Mouse (Mus musculus) stomach, postnatal 0 days (tissue): ENCODE measurements around the gene Ifna11. TPM values are rescaled to one million over a fixed set of nuclear protein-coding genes. Genes with fewer than 3 reads are reported as not detected.

Experiments used
- ATAC-seq: fragments of 200-750 bp; cut with Nextera tagmentation; 2 replicates; pipeline ENCODE4 v1.8.0; 2017; ENCODE audit not compliant: low FRiP score, low TSS enrichment
- DNase-seq: peaks from one replicate; pipeline ENCODE4 v3.0.0-alpha.2; 2016; ENCODE audit warnings: low spot score
- H3K27ac ChIP-seq: fragments of 300-500 bp; sonication (generic); replicated peaks from 2 replicates; pipeline ENCODE4 v1.5.1; 2014; ENCODE audit warnings: mild to moderate bottlenecking, control low read depth
- H3K27me3 ChIP-seq: fragments of 300-500 bp; sonication (generic); 2 replicates; pipeline ENCODE4 v1.6.1; 2014; ENCODE audit warnings: low read length; ENCODE audit not compliant: control insufficient read depth, insufficient read depth
- H3K36me3 ChIP-seq: fragments of 300-500 bp; sonication (generic); 2 replicates; pipeline ENCODE4 v1.6.1; 2014; ENCODE audit warnings: low read length, mixed read lengths; ENCODE audit not compliant: control insufficient read depth, insufficient read depth
- H3K4me1 ChIP-seq: fragments of 300-500 bp; sonication (generic); replicated peaks from 2 replicates; pipeline ENCODE4 v1.6.1; 2014; ENCODE audit warnings: antibody characterized with exemption; ENCODE audit not compliant: control insufficient read depth, insufficient read depth
- H3K4me2 ChIP-seq: fragments of 300-500 bp; sonication (generic); replicated peaks from 2 replicates; pipeline ENCODE4 v1.6.1; 2014; ENCODE audit warnings: low read depth, mild to moderate bottlenecking, control low read depth, moderate library complexity
- H3K4me3 ChIP-seq: fragments of 300-500 bp; sonication (generic); 2 replicates; pipeline ENCODE4 v1.5.1; 2014; ENCODE audit warnings: low read depth, low read length, control low read depth
- H3K9ac ChIP-seq: fragments of 300-500 bp; sonication (generic); 2 replicates; pipeline ENCODE4 v1.6.1; 2014; ENCODE audit warnings: mild to moderate bottlenecking, low read length, control low read depth, mixed read lengths
- H3K9me3 ChIP-seq: fragments of 300-500 bp; sonication (generic); 2 replicates; pipeline ENCODE4 v1.6.1; 2016; ENCODE audit warnings: low read length; ENCODE audit not compliant: control insufficient read depth
- CTCF ChIP-seq: IDR thresholded peaks from 2 replicates; pipeline ENCODE4 v1.5.1; 2016; ENCODE audit warnings: antibody characterized with exemption, low read depth, mild to moderate bottlenecking, moderate library complexity
- EP300 ChIP-seq: optimal IDR thresholded peaks from 2 replicates; pipeline ENCODE3; 2016; ENCODE audit warnings: antibody characterized with exemption
- WGBS: fragments of 180-500 bp; shearing (Covaris S2); extraction: QIAGEN DNeasy Blood & Tissue Kit; methylation state at CpG from one replicate; pipeline ENCODE4 v1.1.7; 2014; 5-methylcytosine and 5-hydroxymethylcytosine counted together
- polyA plus RNA-seq: library from polyadenylated mRNA; unstranded; fragments of >200 nt; fragmentation: Nextera tagmentation; extraction: Ambion mirVana; gene quantifications from 2 replicates; pipeline ENCODE4 v1.2.1, GENCODE M21; 2015

Ifna11 gene
- polyA plus RNA-seq, 1 experiment from 2014 or later = not detected

DNA sequence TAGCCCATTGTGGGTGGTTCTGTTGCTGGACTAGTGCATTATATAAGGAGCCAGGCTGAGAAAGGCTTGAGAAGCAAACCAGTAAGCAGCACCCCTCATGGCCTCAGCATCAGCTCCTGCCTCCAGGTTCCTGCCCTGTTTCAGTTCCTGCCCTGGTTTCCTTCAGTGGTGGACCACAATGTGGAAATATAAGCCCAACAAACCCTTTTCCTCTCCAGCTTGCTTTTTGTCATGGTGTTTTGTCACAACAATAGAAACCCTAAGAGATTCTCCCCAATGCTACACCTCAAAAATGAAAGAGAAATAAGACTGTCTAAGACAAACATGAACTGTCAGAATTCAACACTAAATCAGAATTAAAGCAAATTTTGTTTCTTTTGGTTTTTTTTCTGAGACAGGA lies 39.5 kb downstream of the Ifna11 start:
- no peak overlapping the region for H3K4me3 ChIP-seq
- TF ChIP-seq EP300 = no peak
- TF ChIP-seq CTCF = no peak
- no peak for ATAC-seq
- no peaks in the 10 kb centered on the region for H3K9me3 ChIP-seq
- H3K27ac ChIP-seq = no peak overlapping the region
- H3K9ac ChIP-seq = no peak overlapping the region
- no peak for DNase-seq
- no peak overlapping the region for H3K4me2 ChIP-seq
- no peaks in the 10 kb centered on the region for H3K36me3 ChIP-seq
- H3K27me3 ChIP-seq = no peaks in the 10 kb centered on the region
- H3K4me1 ChIP-seq = no peaks in the 10 kb centered on the region

DNA sequence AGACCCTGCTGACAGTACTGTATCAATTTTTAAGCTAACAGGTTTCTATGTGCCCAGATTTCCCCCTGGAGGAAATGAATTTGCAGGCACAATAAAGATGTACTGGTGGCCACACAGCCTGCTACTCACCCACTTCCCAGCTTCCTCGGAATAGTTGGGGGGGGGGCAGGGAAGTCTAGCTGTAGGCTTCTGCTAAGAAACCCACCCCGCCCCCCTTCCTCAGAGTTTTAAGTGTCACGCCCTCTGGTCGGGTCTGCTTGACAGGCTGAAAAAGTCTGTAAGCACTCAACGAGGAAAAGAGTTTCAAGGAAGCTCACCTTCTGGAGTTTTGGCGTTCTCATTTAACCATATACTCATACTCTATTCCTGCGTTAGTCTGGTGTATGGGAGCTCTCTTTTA lies 43.5 kb downstream of the Ifna11 start:
- no peak for DNase-seq
- TF ChIP-seq CTCF = no peak
- no peak for TF ChIP-seq EP300
- Histone ChIP-seq H3K4me3 (no peak overlapping the region), H3K9me3 (no peaks in the 10 kb centered on the region), H3K9ac (no peak overlapping the region), H3K4me1 (0 out of 2 replicates have a peak, but pooled peaks cover 3% of the 10 kb centered on the region), H3K27me3 (no peaks in the 10 kb centered on the region), H3K27ac (no peak overlapping the region), H3K4me2 (no peak overlapping the region), H3K36me3 (no peaks in the 10 kb centered on the region)
- ATAC-seq = no peak
- WGBS = 13% methylated on average over 7 of the region's 7 CpGs

DNA sequence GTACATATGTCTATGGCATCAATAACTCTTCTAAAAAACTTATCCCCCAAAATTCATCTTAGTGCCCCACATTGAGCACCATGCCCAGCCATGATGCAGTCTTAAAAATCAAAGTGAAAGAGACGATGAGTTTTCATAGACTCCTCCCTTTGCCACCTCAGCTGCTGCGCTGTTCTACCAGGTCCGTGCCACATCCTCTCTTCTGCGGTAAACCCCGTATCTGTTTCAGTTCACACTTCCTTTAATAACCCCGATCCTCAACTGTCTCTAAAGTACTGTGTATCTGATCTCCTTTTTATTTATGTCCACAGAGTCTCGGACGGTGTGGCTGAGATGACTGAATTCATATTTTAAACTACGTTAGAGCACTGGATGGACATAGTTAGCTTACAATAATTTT lies 44.8 kb downstream of the Ifna11 start:
- Histone ChIP-seq H3K4me2 (no peak overlapping the region), H3K9ac (no peak overlapping the region), H3K9me3 (no peaks in the 10 kb centered on the region), H3K36me3 (no peaks in the 10 kb centered on the region), H3K4me1 (0 out of 2 replicates have a peak, but pooled peaks cover 3% of the 10 kb centered on the region), H3K27me3 (no peaks in the 10 kb centered on the region), H3K27ac (no peak overlapping the region), H3K4me3 (no peak overlapping the region)
- no peak for ATAC-seq
- no peak for DNase-seq
- no peak for TF ChIP-seq EP300
- TF ChIP-seq CTCF = no peak
- WGBS = 63% methylated on average over 9 of the region's 9 CpGs

DNA sequence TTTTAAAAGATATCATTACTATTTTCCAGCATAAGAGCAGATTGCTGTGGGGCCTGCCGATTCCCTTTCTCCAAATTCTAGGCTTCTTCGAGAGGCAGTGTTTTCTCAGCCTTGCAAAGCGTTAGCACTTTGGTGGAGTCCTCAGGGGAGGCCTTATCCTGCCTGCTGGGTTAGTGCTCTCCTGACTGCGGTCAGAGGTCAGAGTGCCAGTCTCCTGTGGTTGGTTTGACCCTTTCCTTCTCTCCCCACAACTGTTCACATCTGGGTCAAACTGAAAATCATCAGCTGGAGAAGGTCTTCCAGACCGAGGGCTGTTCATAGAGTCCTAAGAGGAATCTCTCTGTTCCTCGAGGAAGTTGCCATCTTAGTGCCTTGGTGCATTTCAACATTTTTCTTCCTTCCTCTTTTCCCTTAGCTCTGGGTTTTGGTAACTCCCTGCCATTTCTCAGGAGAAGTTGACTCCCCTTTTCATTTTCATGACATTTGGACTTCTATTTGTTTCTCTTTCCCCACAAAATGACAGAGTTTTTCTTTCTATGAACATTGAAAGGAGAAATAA lies 45.3 kb downstream of the Ifna11 start:
- Histone ChIP-seq H3K4me1 (0 out of 2 replicates have a peak, but pooled peaks cover 3% of the 10 kb centered on the region), H3K4me3 (no peak overlapping the region), H3K27ac (no peak overlapping the region), H3K9ac (no peak overlapping the region), H3K4me2 (no peak overlapping the region), H3K36me3 (no peaks in the 10 kb centered on the region), H3K27me3 (no peaks in the 10 kb centered on the region), H3K9me3 (no peaks in the 10 kb centered on the region)
- TF ChIP-seq EP300 (no peak), CTCF (no peak)
- 55% methylated on average over 6 of the region's 6 CpGs for WGBS
- ATAC-seq = no peak
- no peak for DNase-seq

DNA sequence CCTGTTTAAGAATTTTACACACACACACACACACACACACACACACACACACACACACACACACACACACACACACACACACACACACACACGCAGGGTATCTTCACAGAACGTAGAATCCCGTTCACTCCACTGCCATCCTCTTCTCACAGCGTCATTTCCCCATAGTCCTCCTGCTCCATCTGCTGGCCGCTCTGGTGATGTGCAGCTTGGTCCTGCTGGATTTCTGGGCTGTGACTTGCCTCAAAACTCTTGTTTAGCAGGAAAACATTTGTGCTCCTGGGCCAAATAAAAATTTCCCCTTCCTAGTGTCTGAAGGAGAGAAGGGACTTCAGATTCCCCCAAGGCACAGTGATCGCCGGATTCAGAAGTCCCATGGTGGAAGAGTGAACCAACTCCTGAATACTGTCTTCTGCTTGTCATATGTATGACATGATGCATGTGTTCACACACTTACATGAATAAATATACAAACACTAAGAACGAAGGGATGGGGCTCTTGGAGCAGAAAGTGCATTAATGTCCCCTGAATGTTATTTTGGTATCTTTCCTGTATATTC lies 47.7 kb downstream of the Ifna11 start:
- Histone ChIP-seq H3K27me3 (no peaks in the 10 kb centered on the region), H3K9ac (peak overlapping the region; percentile 56; the same call in 1 of the 2 replicates), H3K4me1 (0 out of 2 replicates have a peak, but pooled peaks cover 3% of the 10 kb centered on the region), H3K9me3 (no peaks in the 10 kb centered on the region), H3K36me3 (no peaks in the 10 kb centered on the region), H3K27ac (no peak overlapping the region), H3K4me2 (peak overlapping the region; percentile 80), H3K4me3 (peak overlapping the region; percentile 46)
- TF ChIP-seq CTCF = peak; percentile 95
- no peak for TF ChIP-seq EP300
- ATAC-seq = peak; percentile 75
- peak; percentile 82 for DNase-seq
- WGBS = under 1% methylated on average over 8 of the region's 8 CpGs
